Mouse (Mus musculus): ENCODE data around the gene Abcb1b. TPM values are rescaled to one million over a fixed set of nuclear protein-coding genes. Genes with fewer than 3 reads are reported as not detected.

Abcb1b gene
- polyA plus RNA-seq, 1 experiment from 2014 or later: 1.9 TPM

DNA sequence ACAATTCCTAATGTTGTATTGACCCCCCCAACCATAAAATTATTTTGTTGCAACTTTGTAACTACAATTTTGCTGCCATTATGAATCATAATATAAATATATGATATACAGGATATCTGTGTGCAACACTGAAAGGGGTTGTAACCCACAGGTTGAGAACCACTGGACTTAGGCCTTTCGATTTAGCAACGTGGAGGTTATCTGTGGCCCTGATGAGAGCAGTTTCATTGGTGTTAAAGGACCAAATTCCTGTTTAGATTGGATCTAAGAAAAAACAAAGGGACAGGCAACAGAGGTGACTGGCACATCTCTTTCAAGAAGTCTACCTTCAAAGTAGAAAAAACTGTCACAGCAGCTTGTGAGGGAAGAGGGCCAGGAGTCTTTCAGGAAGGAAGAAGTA is 87.9 kb downstream of the Abcb1b start:
- no peak for ATAC-seq
- H3K4me1 ChIP-seq (ENCODE audit: control insufficient read depth, insufficient read depth, low read length): no peaks in the 10 kb centered on the region
- 80% methylated on average over 2 of the region's 2 CpGs for WGBS
- H3K9me3 ChIP-seq (ENCODE audit: control insufficient read depth, low read length): no peaks in the 10 kb centered on the region
- H3K27me3 ChIP-seq (replicated peaks; ENCODE audit: control insufficient read depth, insufficient read depth, low read length): no peaks in the 10 kb centered on the region
- no peak overlapping the region for H3K27ac ChIP-seq (ENCODE audit: low read length)
- H3K36me3 ChIP-seq (ENCODE audit: control insufficient read depth, insufficient read depth, low read length): no peaks in the 10 kb centered on the region
- H3K9ac ChIP-seq (ENCODE audit: low read depth, low read length): no peak overlapping the region
- no peak overlapping the region for H3K4me2 ChIP-seq (ENCODE audit: low read depth, low read length)
- no peak overlapping the region for H3K4me3 ChIP-seq (ENCODE audit: low read length)

DNA sequence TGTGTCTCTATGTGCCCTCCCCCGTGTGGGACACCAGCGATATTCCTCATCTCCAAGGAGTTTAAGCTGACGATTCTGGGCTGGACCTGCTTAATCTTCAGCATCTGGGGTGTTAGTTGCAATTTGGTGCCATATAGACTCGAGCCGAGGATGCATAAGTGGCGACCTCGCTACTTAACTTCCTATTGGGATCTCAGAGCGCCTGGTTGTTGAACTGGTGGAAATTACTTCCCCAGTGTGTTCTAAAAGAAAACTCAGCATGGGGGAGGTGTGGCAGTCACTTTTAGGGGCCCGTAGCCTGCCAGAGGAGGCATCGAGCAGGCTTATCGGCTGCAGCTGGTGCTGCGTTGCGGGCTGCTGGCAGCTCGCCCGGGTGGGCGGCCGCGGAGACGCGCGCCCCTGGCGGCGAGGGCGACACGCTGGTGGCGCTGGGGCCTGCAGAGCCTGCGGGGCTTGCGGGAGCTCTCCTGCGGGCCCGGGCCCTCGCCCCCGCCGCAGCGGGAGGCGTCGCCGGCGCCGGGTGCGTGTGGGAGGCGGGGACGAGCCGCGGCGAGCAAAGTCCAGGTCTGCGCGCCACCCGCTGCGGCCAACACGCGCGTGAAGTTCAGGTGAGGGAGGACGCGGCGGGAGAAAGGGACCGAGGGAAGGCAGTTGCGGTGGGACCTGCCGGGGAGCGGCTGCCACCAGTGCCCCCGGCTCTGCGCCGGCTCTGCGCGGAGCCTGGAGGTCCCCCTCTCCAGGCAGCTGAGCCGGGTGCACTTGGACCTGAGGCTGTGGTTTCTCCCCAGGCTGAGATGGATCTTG is 95.6 kb downstream of the Abcb1b start, which contains the start of gene Abcb4:
Gene Abcb4, plus strand, starts transcription at position 418 of the 804 bp plus-strand sequence.
- Histone ChIP-seq H3K27me3 (replicated peaks; ENCODE audit: control insufficient read depth, insufficient read depth, low read length) (peaks cover 9% of the 10 kb centered on the region; the same call in 1 of the 2 replicates), H3K4me3 (ENCODE audit: low read length) (peak within 1 kb of the TSS; percentile 66), H3K27ac (ENCODE audit: low read length) (no peak within 1 kb of the TSS), H3K4me1 (ENCODE audit: control insufficient read depth, insufficient read depth, low read length) (peaks cover 5% of the 10 kb centered on the region; the same call in 1 of the 2 replicates), H3K36me3 (ENCODE audit: control insufficient read depth, insufficient read depth, low read length) (no peaks in the 10 kb centered on the region), H3K9me3 (ENCODE audit: control insufficient read depth, low read length) (no peaks in the 10 kb centered on the region), H3K9ac (ENCODE audit: low read depth, low read length) (peak within 1 kb of the TSS; percentile 65), H3K4me2 (ENCODE audit: low read depth, low read length) (peak within 1 kb of the TSS; percentile 98)
- WGBS: under 1% methylated on average over 62 of the region's 65 CpGs
- ATAC-seq: peak; percentile 94

DNA sequence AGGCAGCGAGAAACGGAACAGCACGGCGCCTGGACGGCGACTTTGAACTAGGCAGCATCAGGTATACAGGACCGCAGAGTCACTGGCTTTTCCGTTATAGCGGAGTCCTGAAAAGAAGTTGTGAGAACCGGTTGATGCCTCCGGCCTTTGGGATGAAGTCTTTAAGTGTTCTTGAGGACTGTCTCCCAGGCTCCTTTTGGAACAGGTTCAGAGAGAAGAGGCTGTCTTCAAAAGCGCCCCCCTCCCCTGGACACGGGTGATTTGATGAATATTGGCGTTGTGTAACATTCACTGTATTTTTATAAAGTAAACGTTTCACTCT is 96.1 kb downstream of the Abcb1b start:
- Histone ChIP-seq H3K4me2 (ENCODE audit: low read depth, low read length) (peak overlapping the region; percentile 98), H3K4me3 (ENCODE audit: low read length) (peak overlapping the region; percentile 66), H3K9me3 (ENCODE audit: control insufficient read depth, low read length) (no peaks in the 10 kb centered on the region), H3K9ac (ENCODE audit: low read depth, low read length) (peak overlapping the region; percentile 65), H3K27me3 (replicated peaks; ENCODE audit: control insufficient read depth, insufficient read depth, low read length) (peaks cover 9% of the 10 kb centered on the region; the same call in 1 of the 2 replicates), H3K27ac (ENCODE audit: low read length) (no peak overlapping the region), H3K36me3 (ENCODE audit: control insufficient read depth, insufficient read depth, low read length) (no peaks in the 10 kb centered on the region), H3K4me1 (ENCODE audit: control insufficient read depth, insufficient read depth, low read length) (peaks cover 5% of the 10 kb centered on the region; the same call in 1 of the 2 replicates)
- no peak; the same call in 1 of the 2 replicates for ATAC-seq
- 9% methylated on average over 15 of the region's 15 CpGs for WGBS

DNA sequence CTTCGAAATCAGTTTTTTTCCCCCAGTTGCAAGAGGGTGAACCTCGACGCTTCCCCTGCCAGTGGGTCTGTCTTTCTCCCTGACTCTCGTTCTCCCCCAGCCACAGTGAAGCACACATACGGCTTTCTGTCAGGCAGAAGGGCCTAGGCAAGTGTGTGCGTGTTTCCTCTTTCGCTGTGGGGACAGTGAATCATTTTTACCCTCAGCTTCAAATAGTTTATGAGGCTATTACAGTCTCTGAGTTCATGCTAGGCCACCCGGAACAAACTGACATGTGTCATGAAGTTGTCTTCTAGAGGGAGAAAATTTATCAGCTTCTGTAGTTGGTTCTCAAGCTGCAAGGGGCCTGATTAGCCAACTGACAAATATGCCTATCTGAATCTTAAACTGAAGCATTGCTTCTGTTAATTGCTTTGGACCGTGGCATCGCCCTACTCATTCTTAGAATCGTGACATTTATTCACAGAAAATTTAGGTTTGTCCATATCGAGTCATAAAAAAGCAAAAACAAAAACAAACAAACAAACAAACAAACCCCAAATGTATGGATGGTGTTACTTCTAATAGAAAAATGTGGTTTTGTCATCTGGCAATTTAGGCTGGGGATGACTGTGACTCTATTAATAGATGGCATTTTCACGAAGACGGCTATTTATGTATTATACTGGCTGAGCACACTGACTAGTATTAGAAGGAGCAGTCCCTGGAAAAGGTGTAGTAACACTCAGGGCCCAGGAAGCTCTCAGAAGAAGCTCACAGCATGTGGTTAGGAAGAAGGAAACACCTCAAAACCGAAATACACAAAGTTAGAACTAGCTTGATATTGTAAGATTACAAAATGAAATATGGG is 96.9 kb downstream of the Abcb1b start:
- ATAC-seq: no peak
- Histone ChIP-seq H3K4me3 (ENCODE audit: low read length) (no peak overlapping the region), H3K27ac (ENCODE audit: low read length) (no peak overlapping the region), H3K4me2 (ENCODE audit: low read depth, low read length) (no peak overlapping the region), H3K36me3 (ENCODE audit: control insufficient read depth, insufficient read depth, low read length) (no peaks in the 10 kb centered on the region), H3K9ac (ENCODE audit: low read depth, low read length) (no peak overlapping the region), H3K4me1 (ENCODE audit: control insufficient read depth, insufficient read depth, low read length) (peaks cover 5% of the 10 kb centered on the region; the same call in 1 of the 2 replicates), H3K9me3 (ENCODE audit: control insufficient read depth, low read length) (no peaks in the 10 kb centered on the region), H3K27me3 (replicated peaks; ENCODE audit: control insufficient read depth, insufficient read depth, low read length) (peaks cover 9% of the 10 kb centered on the region; the same call in 1 of the 2 replicates)
- 67% methylated on average over 15 of the region's 15 CpGs for WGBS

DNA sequence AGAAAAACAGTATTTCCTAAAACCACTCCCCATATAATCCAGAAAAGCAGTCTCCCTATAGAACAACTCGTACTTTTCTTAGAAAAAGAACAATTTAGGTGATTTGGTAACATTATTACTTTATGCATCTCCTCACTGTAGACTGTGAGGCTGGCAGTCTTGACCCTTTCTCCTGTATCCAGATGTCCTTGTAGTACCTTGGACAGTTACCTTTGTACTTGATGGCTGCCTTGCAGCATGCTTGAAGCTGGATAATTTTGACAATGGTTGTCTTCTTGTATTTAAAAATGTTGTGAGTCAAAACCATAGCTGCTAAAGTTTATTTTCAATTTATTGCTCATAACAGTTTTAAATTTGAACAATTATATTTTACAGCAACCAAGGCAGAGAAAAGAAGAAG is 98.3 kb downstream of the Abcb1b start:
- 79% methylated on average over 1 of the region's 1 CpGs for WGBS
- Histone ChIP-seq H3K27me3 (replicated peaks; ENCODE audit: control insufficient read depth, insufficient read depth, low read length) (peaks cover 9% of the 10 kb centered on the region; the same call in 1 of the 2 replicates), H3K9me3 (ENCODE audit: control insufficient read depth, low read length) (no peaks in the 10 kb centered on the region), H3K4me2 (ENCODE audit: low read depth, low read length) (no peak overlapping the region), H3K4me3 (ENCODE audit: low read length) (no peak overlapping the region), H3K9ac (ENCODE audit: low read depth, low read length) (no peak overlapping the region), H3K36me3 (ENCODE audit: control insufficient read depth, insufficient read depth, low read length) (no peaks in the 10 kb centered on the region), H3K27ac (ENCODE audit: low read length) (no peak overlapping the region), H3K4me1 (ENCODE audit: control insufficient read depth, insufficient read depth, low read length) (peaks cover 5% of the 10 kb centered on the region; the same call in 1 of the 2 replicates)
- no peak for ATAC-seq

DNA sequence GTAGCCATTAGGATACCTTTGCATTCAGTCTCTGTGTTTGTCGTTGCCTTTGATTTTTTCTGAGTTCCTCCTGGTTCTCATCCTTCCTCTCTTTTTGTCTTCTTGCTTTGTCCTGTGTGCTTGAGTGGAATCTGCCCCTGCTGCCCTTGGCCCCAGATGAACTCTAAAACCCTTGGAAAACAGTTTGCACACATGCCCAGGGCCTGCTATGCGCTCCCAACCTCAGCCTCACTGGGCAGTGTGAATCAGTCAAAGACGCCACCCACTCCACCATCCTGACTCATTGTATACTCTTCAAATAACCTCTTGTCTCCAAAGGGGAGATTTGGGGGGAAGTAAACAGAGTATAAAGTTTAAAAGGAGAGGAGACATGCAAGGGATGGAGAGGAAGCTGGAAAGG is 100.3 kb downstream of the Abcb1b start:
- Histone ChIP-seq H3K4me3 (ENCODE audit: low read length) (no peak overlapping the region), H3K27me3 (replicated peaks; ENCODE audit: control insufficient read depth, insufficient read depth, low read length) (peaks cover 9% of the 10 kb centered on the region; the same call in 1 of the 2 replicates), H3K9ac (ENCODE audit: low read depth, low read length) (no peak overlapping the region), H3K27ac (ENCODE audit: low read length) (no peak overlapping the region), H3K36me3 (ENCODE audit: control insufficient read depth, insufficient read depth, low read length) (no peaks in the 10 kb centered on the region), H3K9me3 (ENCODE audit: control insufficient read depth, low read length) (no peaks in the 10 kb centered on the region), H3K4me2 (ENCODE audit: low read depth, low read length) (no peak overlapping the region), H3K4me1 (ENCODE audit: control insufficient read depth, insufficient read depth, low read length) (peaks cover under 1% of the 10 kb centered on the region; the same call in 1 of the 2 replicates)
- no peak for ATAC-seq
- WGBS: 70% methylated on average over 3 of the region's 3 CpGs

DNA sequence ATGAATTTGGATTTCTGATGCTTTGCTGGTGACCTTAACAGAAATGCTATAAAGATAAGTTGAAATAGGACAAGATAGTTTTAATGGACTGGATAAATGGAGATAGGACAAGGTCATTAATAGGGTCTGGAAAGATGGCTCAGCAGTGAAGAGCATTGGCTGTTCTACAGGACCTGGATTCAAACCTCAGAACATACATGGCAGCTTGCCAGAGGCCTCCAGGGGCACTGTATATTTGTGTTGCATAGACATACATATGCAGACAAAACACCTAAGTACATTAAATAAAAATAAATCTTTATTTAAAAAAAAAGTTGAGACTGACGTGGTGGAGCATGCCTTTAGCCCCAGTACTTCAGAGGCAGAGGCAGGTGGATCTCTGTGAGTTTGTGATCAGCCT is 103.1 kb downstream of the Abcb1b start:
- no peaks in the 10 kb centered on the region for H3K9me3 ChIP-seq (ENCODE audit: control insufficient read depth, low read length)
- H3K27ac ChIP-seq (ENCODE audit: low read length): no peak overlapping the region
- H3K27me3 ChIP-seq (replicated peaks; ENCODE audit: control insufficient read depth, insufficient read depth, low read length): no peaks in the 10 kb centered on the region
- H3K36me3 ChIP-seq (ENCODE audit: control insufficient read depth, insufficient read depth, low read length): no peaks in the 10 kb centered on the region
- ATAC-seq: no peak
- no peaks in the 10 kb centered on the region for H3K4me1 ChIP-seq (ENCODE audit: control insufficient read depth, insufficient read depth, low read length)
- no peak overlapping the region for H3K4me2 ChIP-seq (ENCODE audit: low read depth, low read length)
- no peak overlapping the region for H3K4me3 ChIP-seq (ENCODE audit: low read length)
- H3K9ac ChIP-seq (ENCODE audit: low read depth, low read length): no peak overlapping the region
- WGBS: 71% methylated on average over 1 of the region's 1 CpGs

DNA sequence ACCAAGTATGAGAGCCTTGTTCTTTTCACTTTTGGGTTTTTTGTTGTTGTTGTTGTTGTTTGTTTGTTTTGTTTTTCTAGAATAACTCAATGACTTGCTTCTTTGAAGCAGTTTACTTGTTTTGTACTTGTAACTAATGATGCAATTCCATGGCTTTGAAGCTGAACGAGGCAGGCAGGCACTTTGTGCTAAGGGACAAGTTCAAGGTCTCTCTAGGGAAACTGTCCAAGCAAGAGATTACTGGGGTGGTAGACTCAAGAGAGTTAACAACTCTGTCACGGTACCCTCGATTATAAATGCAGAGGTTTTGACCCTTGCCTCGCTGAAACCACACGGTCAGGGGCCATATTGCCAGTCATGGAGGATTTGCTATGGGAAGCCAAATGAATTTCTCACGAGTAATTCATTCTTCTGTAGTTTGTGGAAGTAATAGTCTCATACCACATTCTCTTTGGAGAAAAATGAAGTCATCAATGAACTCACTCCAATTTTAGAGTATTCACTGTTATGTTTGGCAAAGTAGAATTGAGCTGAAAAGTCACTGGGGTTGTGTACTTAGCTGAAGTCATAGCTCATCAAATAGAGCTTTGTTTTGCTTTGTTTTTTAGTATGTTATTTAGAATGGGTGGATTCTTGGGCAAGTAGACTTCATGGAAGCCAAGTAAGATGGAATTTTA is 104.3 kb downstream of the Abcb1b start:
- Histone ChIP-seq H3K4me3 (ENCODE audit: low read length) (no peak overlapping the region), H3K9me3 (ENCODE audit: control insufficient read depth, low read length) (no peaks in the 10 kb centered on the region), H3K4me2 (ENCODE audit: low read depth, low read length) (no peak overlapping the region), H3K27me3 (replicated peaks; ENCODE audit: control insufficient read depth, insufficient read depth, low read length) (no peaks in the 10 kb centered on the region), H3K36me3 (ENCODE audit: control insufficient read depth, insufficient read depth, low read length) (no peaks in the 10 kb centered on the region), H3K4me1 (ENCODE audit: control insufficient read depth, insufficient read depth, low read length) (no peaks in the 10 kb centered on the region), H3K9ac (ENCODE audit: low read depth, low read length) (no peak overlapping the region), H3K27ac (ENCODE audit: low read length) (no peak overlapping the region)
- 75% methylated on average over 6 of the region's 6 CpGs for WGBS
- ATAC-seq: no peak

DNA sequence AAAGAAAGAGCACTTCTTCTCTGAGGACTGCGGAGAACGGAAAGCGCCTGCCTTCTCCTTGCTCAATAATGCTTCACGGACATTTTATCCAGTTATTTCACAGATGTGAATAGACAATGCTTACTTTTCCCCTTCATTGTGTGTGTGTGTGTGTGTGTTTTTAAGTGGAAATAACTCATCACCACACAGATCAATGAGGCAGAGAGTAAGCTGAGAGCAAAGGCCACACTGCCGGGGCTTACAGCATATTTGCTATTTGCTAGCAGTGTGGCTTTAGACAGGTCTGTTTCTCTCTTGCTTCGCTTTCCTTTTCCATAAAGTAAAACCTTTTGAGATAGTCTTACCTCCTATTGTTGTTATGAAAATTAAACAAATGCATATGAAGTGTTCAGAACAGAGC is 106.6 kb downstream of the Abcb1b start:
- Histone ChIP-seq H3K27me3 (replicated peaks; ENCODE audit: control insufficient read depth, insufficient read depth, low read length) (no peaks in the 10 kb centered on the region), H3K9me3 (ENCODE audit: control insufficient read depth, low read length) (no peaks in the 10 kb centered on the region), H3K4me3 (ENCODE audit: low read length) (no peak overlapping the region), H3K4me1 (ENCODE audit: control insufficient read depth, insufficient read depth, low read length) (no peaks in the 10 kb centered on the region), H3K9ac (ENCODE audit: low read depth, low read length) (no peak overlapping the region), H3K27ac (ENCODE audit: low read length) (no peak overlapping the region), H3K4me2 (ENCODE audit: low read depth, low read length) (no peak overlapping the region), H3K36me3 (ENCODE audit: control insufficient read depth, insufficient read depth, low read length) (no peaks in the 10 kb centered on the region)
- 77% methylated on average over 6 of the region's 6 CpGs for WGBS
- ATAC-seq: no peak

Measured in intestine, embryonic 16.5 days (tissue).